Mouse (Mus musculus) lung, postnatal 14 days (tissue): ENCODE measurements at regions not wholly inside any gene's neighbourhood (a gene's known extent, or its start where the extent isn't known, plus 50 kb on each side); places are given as distances from the start of the nearest gene placed in this dataset.

ENCODE experiments used
- DNase-seq: peaks from one replicate; pipeline ENCODE4 v3.0.0; 2021

- peak; percentile 42 for DNase-seq
Measured at GRCm38 (mm10) chr10:66913627-66914026, 182.3 kb upstream of the Jmjd1c start.

DNA sequence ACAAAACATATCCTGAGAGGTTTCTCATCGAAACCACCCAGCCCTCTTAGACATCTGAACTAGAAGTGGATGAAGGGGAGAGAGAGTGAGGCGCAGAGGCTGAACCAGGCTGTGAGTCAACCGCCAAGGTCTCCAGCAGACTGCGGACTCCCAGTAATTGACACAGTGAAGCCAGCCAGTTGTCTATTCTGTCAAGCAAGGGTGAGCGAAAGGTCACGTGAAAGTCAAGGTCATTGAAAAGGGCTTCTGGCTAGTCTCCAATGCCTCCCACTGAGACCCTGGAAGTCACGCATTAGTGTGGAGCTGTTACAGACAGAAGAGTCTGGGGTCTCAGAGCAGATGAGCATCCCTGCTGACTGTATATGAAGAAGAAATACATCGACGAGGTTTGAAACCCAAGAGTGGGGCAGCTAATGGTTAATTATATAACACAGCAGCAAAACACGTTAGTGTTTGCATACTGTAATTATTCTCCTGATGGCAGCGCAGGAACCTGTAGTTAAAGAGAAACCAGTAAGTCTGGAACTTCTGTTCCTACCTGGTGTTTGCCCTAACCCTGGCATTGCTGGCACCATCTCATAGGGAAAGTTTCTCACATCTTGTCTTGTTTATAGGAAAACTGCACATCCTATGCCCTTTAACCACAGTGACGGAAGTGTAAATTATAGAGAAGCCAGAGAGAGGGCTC is 181.5 kb upstream of the Jmjd1c start:
- DNase-seq: no peak

DNA sequence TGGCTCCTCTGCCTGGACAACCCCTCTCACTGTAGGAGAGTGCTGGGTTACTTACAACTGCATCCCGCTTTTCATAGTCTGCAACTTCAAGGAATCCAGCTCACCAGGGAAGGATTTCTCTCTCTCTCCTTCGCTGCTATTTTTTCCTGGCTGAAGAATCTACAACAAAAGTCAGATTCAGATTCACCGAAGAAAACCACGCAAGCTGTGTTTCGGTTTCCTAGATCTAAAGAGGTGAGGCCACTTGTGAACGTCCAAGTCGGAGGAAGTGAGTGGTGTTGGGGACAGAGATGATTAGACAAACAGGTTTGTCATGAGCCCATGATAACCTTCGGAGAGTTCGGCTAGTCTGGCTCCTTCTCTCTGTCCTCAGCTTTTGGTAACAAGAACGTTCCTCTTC is 180.1 kb upstream of the Jmjd1c start:
- DNase-seq: no peak

GRCm38 (mm10) chr10:66917725-66918124 is 178.2 kb upstream of the Jmjd1c start:
- no peak for DNase-seq

DNA sequence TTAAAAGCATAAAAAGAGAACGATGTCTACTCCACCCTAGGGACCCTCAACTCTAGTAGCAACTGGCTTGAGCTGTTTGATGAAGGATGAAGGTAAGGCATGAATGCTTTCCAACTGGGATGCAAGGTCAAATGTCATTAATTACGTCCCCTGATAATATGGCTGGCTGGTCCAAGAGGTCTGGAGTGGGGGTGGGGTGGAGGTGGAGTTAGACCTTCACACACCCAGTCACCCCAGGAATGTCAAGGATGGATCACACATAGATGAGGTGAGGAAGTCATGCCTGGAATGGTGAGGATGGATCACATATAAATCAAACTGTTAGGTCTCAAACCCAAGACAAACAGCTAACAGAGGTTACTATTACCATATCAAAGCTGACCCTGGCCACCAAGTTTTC is 177.2 kb upstream of the Jmjd1c start:
- DNase-seq: no peak

- DNase-seq: peak; percentile 78
Measured at GRCm38 (mm10) chr10:66919953-66920760, 175.8 kb upstream of the Jmjd1c start.

- DNase-seq: peak; percentile 95
Measured at GRCm38 (mm10) chr10:66920761-66921684, 174.9 kb upstream of the Jmjd1c start.

- no peak for DNase-seq
Measured at GRCm38 (mm10) chr10:66921776-66922175, 174.1 kb upstream of the Jmjd1c start.

DNA sequence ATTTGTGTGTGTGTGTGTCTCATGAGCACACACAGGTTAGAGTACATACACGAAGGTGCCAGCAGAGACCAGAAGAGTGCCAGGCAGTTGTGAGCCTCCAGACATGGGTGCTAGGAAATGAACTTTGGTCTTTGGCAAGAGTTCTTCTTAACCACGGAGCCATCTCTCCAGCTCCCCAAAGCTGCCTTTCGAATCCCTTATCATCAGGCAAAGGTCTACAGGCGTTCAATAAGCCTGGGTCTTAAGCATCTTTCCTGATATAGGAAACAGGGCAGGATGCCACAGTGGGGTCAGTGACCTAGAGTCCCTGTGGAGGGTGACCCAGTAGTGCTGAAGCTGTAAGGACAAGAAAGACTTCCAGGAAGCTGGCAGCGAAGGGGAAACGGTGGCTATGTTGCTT is 173.6 kb upstream of the Jmjd1c start:
- DNase-seq: no peak

GRCm38 (mm10) chr10:66923947-66924346 is 172.0 kb upstream of the Jmjd1c start:
- DNase-seq: no peak

DNA sequence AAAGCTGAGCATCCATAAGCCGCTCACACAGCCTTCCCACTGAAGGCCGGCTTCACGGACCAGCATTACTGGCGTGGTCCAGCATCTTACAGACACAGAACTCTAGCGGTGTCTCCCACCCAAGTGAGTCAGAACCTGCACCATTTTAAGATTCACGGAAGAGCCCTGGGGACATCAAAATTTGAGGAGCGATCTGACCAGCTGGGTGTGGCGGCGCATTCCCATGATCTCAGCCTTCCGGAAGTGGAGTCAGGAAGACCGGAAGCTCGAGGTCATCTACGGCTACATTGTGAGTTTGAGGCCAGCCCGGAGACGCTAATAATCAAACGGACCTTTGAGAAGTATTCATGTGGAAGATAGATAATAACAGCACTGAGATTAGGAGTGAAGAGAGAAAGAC is 171.5 kb upstream of the Jmjd1c start:
- DNase-seq: no peak

DNA sequence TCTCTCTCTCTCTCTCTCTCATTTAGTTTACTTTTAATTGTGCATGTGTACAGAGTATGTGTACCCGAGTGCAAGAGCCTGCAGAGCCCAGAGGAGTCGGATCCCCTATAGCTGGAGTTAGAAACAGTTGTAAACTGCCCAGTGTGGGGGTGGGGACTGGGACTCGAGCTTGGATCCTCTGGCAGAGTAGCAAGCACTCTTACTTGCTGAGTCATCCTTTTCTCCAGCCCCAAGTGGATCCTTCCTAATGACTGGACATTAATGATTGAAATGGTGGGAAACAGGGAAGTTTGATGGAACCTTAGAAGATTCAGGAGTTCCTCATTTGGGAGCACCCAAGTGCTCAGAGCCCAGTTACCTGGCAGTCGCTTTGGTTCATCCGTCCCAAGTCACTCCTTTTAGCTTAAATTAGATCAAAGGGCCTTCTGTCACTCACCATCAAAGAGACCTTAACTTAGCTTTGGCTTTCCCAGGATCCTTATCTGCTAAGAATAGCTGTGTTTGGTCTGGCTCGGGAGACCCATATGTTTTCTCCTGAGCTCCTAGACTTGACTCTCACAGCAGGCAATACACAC is 170.3 kb upstream of the Jmjd1c start:
- no peak for DNase-seq

DNA sequence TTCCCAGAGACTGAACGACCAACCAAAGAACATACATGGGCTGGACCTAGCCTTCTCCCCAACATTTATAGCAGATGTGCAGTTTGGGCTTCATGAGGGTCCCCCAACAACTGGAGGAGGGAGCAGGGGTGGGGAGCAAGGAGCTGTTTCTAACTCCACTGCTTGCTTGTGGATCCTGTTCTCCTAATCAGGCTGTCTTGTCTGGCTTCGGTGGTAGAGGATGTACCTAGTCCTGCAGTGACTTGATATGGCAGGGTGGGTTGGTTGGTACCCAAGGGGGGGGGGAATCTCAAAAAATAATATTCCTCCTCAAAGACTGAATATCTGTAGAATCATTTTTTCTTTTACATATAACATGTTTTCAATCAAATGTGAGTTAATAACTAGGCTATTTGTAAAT is 168.3 kb upstream of the Jmjd1c start:
- DNase-seq: no peak

- DNase-seq: peak; percentile 36
Measured at GRCm38 (mm10) chr10:66928211-66928990, 167.5 kb upstream of the Jmjd1c start.

GRCm38 (mm10) chr10:66930563-66930962 is 165.4 kb upstream of the Jmjd1c start:
- no peak for DNase-seq

- peak; percentile 63 for DNase-seq
Measured at GRCm38 (mm10) chr10:66931505-66931904, 164.4 kb upstream of the Jmjd1c start.

GRCm38 (mm10) chr10:66932544-66932943 is 163.4 kb upstream of the Jmjd1c start:
- no peak for DNase-seq

- no peak for DNase-seq
Measured at GRCm38 (mm10) chr10:66933689-66934088, 162.2 kb upstream of the Jmjd1c start.

- no peak for DNase-seq
Measured at GRCm38 (mm10) chr10:66935731-66936130, 160.2 kb upstream of the Jmjd1c start.

DNA sequence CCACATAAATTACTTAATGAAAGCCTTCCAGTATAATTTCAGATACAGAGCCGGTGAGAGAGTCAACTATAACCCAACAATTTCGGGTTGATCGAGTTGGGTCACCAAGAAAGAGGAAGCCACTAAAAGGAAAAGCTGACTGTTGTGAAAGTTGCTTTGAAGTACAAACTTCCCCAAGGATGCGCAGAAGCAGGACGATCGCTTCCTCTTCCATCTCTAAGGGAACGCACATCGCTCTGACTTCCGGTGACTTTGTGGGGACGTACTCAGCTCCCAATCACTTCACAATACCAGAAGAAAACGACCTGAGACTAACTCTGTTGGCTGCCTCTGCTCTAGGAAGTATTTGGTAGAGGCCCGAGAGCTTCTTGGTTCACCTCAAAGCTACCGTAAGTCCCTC is 158.8 kb upstream of the Jmjd1c start:
- DNase-seq: no peak

- no peak for DNase-seq
Measured at GRCm38 (mm10) chr10:66940368-66940767, 155.6 kb upstream of the Jmjd1c start.

- no peak for DNase-seq
Measured at GRCm38 (mm10) chr10:66940922-66941321, 155.0 kb upstream of the Jmjd1c start.
